Mouse (Mus musculus) lung, postnatal 0 days (tissue): Measurements from ENCODE around the gene Tpcn2. TPM values are rescaled to one million over a fixed set of nuclear protein-coding genes. Genes with fewer than 3 reads are reported as not detected.
A peak's percentile ranks its signal among the peaks of the same experiment; 100 is the strongest.

Experiments used
- ATAC-seq: fragments of 200-750 bp; cut with Nextera tagmentation; 2 replicates; pipeline ENCODE4 v1.8.0; 2017; ENCODE audit warnings: moderate library complexity
- DNase-seq: peaks from one replicate; pipeline ENCODE4 v3.0.0-alpha.2; 2016; ENCODE audit warnings: low spot score
- H3K27ac ChIP-seq: fragments of 300-500 bp; sonication (generic); 2 replicates; pipeline ENCODE4 v1.5.1; 2014; ENCODE audit warnings: antibody characterized with exemption, mild to moderate bottlenecking, low read length, mixed read lengths
- H3K27me3 ChIP-seq: fragments of 300-500 bp; sonication (generic); replicated peaks from 2 replicates; pipeline ENCODE4 v1.6.1; 2014; ENCODE audit warnings: low read length, mixed read lengths; ENCODE audit not compliant: insufficient read depth
- H3K36me3 ChIP-seq: fragments of 300-500 bp; sonication (generic); 2 replicates; pipeline ENCODE4 v1.6.1; 2014; ENCODE audit warnings: low read length, mixed read lengths; ENCODE audit not compliant: insufficient read depth
- H3K4me1 ChIP-seq: fragments of 300-500 bp; sonication (generic); 2 replicates; pipeline ENCODE4 v1.6.1; 2014; ENCODE audit warnings: antibody characterized with exemption, low read depth, low read length, mixed read lengths; ENCODE audit not compliant: insufficient read depth
- H3K4me2 ChIP-seq: fragments of 300-500 bp; sonication (generic); replicated peaks from 2 replicates; pipeline ENCODE4 v1.6.1; 2014; ENCODE audit warnings: low read depth, mild to moderate bottlenecking, low read length, moderate library complexity, mixed read lengths
- H3K4me3 ChIP-seq: fragments of 300-500 bp; sonication (generic); 2 replicates; pipeline ENCODE4 v1.5.1; 2014; ENCODE audit warnings: low read depth, low read length
- H3K9ac ChIP-seq: fragments of 300-500 bp; sonication (generic); replicated peaks from 2 replicates; pipeline ENCODE4 v1.6.1; 2014; ENCODE audit warnings: low read depth, mild to moderate bottlenecking
- H3K9me3 ChIP-seq: fragments of 300-500 bp; sonication (generic); 2 replicates; pipeline ENCODE4 v1.6.1; 2016; ENCODE audit warnings: low read length, mixed read lengths
- CTCF ChIP-seq: IDR thresholded peaks from 2 replicates; pipeline ENCODE4 v1.5.1; 2016; ENCODE audit warnings: antibody characterized with exemption, mild to moderate bottlenecking
- EP300 ChIP-seq: IDR thresholded peaks from 2 replicates; pipeline ENCODE4 v1.6.1; 2016; ENCODE audit warnings: antibody characterized with exemption, mild to moderate bottlenecking, control low read depth
- WGBS: fragments of 180-500 bp; shearing (Covaris S2); extraction: QIAGEN DNeasy Blood & Tissue Kit; methylation state at CpG from one replicate; pipeline ENCODE4 v1.1.7; 2014; 5-methylcytosine and 5-hydroxymethylcytosine counted together
- polyA plus RNA-seq: library from polyadenylated mRNA; unstranded; fragments of >200 nt; fragmentation: Nextera tagmentation; extraction: Ambion mirVana; gene quantifications from 2 replicates; pipeline ENCODE4 v1.2.1, GENCODE M21; 2015

The Tpcn2 gene
- 17.3 and 22.7 TPM in 2 replicates for polyA plus RNA-seq

- Histone ChIP-seq H3K9ac (peak within 1 kb of the TSS; percentile 47), H3K4me2 (peak within 1 kb of the TSS; percentile 66), H3K4me1 (peaks cover 8% of the 10 kb centered on the region; the same call in 1 of the 2 replicates), H3K36me3 (no peaks in the 10 kb centered on the region; the same call in none of the 2 replicates), H3K27ac (peak within 1 kb of the TSS; percentile 85), H3K4me3 (peak within 1 kb of the TSS; percentile 46), H3K27me3 (no peaks in the 10 kb centered on the region), H3K9me3 (no peaks in the 10 kb centered on the region)
- DNase-seq, result peak; percentile 99
- no peak for TF ChIP-seq EP300
- peak; percentile 77 for TF ChIP-seq CTCF
- WGBS, result under 1% methylated on average over 18 of the region's 18 CpGs
- peak; percentile 94 for ATAC-seq
Observed at GRCm38 (mm10) chr7:145283487-145284187, at the start of gene Tpcn2. Gene Tpcn2, minus strand, starts transcription at chr7:145284011.

GRCm38 (mm10) chr7:145332376-145333041 lies 48.7 kb upstream of the Tpcn2 start:
- 36% methylated on average over 1 of the region's 1 CpGs for whole genome bisulfite sequencing
- TF ChIP-seq EP300, result no peak
- no peak for TF ChIP-seq CTCF
- no peaks in the 10 kb centered on the region for H3K36me3 ChIP-seq
- H3K4me3 ChIP-seq, result no peak overlapping the region
- H3K9me3 ChIP-seq, result no peaks in the 10 kb centered on the region
- no peak for ATAC-seq
- H3K4me2 ChIP-seq, result no peak overlapping the region
- peak; percentile 28 for DNase-seq
- no peak overlapping the region for H3K27ac ChIP-seq
- no peak overlapping the region for H3K9ac ChIP-seq
- H3K27me3 ChIP-seq, result no peaks in the 10 kb centered on the region
- no peaks in the 10 kb centered on the region for H3K4me1 ChIP-seq

- no peak for TF ChIP-seq EP300
- peak; percentile 31; the same call in 1 of the 2 replicates for TF ChIP-seq CTCF
- Histone ChIP-seq H3K9me3 (no peaks in the 10 kb centered on the region), H3K4me1 (no peaks in the 10 kb centered on the region), H3K4me2 (no peak overlapping the region), H3K36me3 (no peaks in the 10 kb centered on the region), H3K27me3 (no peaks in the 10 kb centered on the region), H3K9ac (no peak overlapping the region), H3K27ac (no peak overlapping the region), H3K4me3 (no peak overlapping the region)
- WGBS, result 58% methylated on average over 2 of the region's 2 CpGs
- no peak for DNase-seq
- ATAC-seq, result peak; percentile 42
Observed at GRCm38 (mm10) chr7:145330641-145331040, 46.8 kb upstream of the Tpcn2 start.

- TF ChIP-seq EP300, result peak; percentile 55
- no peak for TF ChIP-seq CTCF
- Histone ChIP-seq H3K4me1 (no peaks in the 10 kb centered on the region), H3K9ac (no peak overlapping the region), H3K36me3 (no peaks in the 10 kb centered on the region), H3K9me3 (no peaks in the 10 kb centered on the region), H3K27me3 (no peaks in the 10 kb centered on the region), H3K4me2 (no peak overlapping the region), H3K27ac (no peak overlapping the region), H3K4me3 (no peak overlapping the region)
- DNase-seq (peak; percentile 83), ATAC-seq (peak; percentile 81)
- WGBS, result 41% methylated on average over 2 of the region's 2 CpGs
Observed at GRCm38 (mm10) chr7:145329982-145330381, 46.2 kb upstream of the Tpcn2 start.

GRCm38 (mm10) chr7:145325697-145326096 lies 41.9 kb upstream of the Tpcn2 start:
- ATAC-seq, result no peak

GRCm38 (mm10) chr7:145323607-145324006 lies 39.8 kb upstream of the Tpcn2 start:
- Histone ChIP-seq H3K27ac (no peak overlapping the region), H3K27me3 (no peaks in the 10 kb centered on the region), H3K4me3 (no peak overlapping the region), H3K9me3 (no peaks in the 10 kb centered on the region), H3K4me1 (no peaks in the 10 kb centered on the region), H3K36me3 (no peaks in the 10 kb centered on the region), H3K9ac (no peak overlapping the region), H3K4me2 (no peak overlapping the region)
- ATAC-seq (no peak), DNase-seq (no peak)
- TF ChIP-seq EP300 (no peak), CTCF (no peak)
- WGBS, result 44% methylated on average over 4 of the region's 4 CpGs

More at GRCm38 (mm10) chr7:145325697-145326096, 41.9 kb upstream of the Tpcn2 start:
- 35% methylated on average over 2 of the region's 2 CpGs for WGBS
- Histone ChIP-seq H3K36me3 (no peaks in the 10 kb centered on the region), H3K4me2 (no peak overlapping the region), H3K27ac (no peak overlapping the region), H3K27me3 (no peaks in the 10 kb centered on the region), H3K9me3 (no peaks in the 10 kb centered on the region), H3K4me1 (no peaks in the 10 kb centered on the region), H3K4me3 (no peak overlapping the region), H3K9ac (no peak overlapping the region)
- TF ChIP-seq EP300, result no peak
- TF ChIP-seq CTCF, result no peak
- DNase-seq, result no peak
